ENCODE assay signal across 10 mouse cellular contexts in genomic region chr19:48144129-48144528, GRCm38 (mm10).
DNase-seq lines count a peak whose midpoint lies in the region; ATAC-seq lines count a peak whose summit lies in the region.
"Had no signal": no experiment of that assay in that cellular context is flagged by ENCODE, and none has a peak within 500 bp of the region (broad histone marks: within the 10 kb centered on the region; RNA-seq: fewer than 3 reads in every experiment).

No protein-coding gene starts in this region.

- WGBS in hindbrain, embryonic 10.5 days, result 33% methylated on average over 1 of the region's 1 CpGs
- 17% methylated on average over 1 of the region's 1 CpGs for WGBS in hindbrain, embryonic 13.5 days

- H3K4me3 ChIP-seq in hindbrain, embryonic 10.5 days, result no peak overlapping the region
- no peak overlapping the region for H3K4me3 ChIP-seq in hindbrain, embryonic 13.5 days
- H3K4me3 ChIP-seq: heart, embryonic 15.5 days; myocyte had no signal

- no peak overlapping the region for H3K9ac ChIP-seq in hindbrain, embryonic 13.5 days
- H3K9ac ChIP-seq: heart, embryonic 15.5 days had no signal

- no peaks in the 10 kb centered on the region for H3K9me3 ChIP-seq in hindbrain, embryonic 10.5 days
- H3K9me3 ChIP-seq in hindbrain, embryonic 13.5 days, result no peaks in the 10 kb centered on the region
- H3K9me3 ChIP-seq: heart, embryonic 15.5 days had no signal

- no peak overlapping the region for H3K4me2 ChIP-seq in hindbrain, embryonic 13.5 days
- H3K4me2 ChIP-seq: heart, embryonic 15.5 days had no signal

- DNase-seq in hindbrain, embryonic 10.5 days (ENCODE audit: low spot score), result peak; percentile 42
- peak; percentile 67 for DNase-seq in MN1 (ENCODE audit: low spot score)
- DNase-seq in embryo, embryonic 9.5 days (ENCODE audit: extremely low spot score), result peak; percentile 48
- DNase-seq in kidney, postnatal 14 days, result peak; percentile 45
- DNase-seq in mesoderm, embryonic 11.5 days (ENCODE audit: low read depth, low spot score), result peak; percentile 59
- no peak for DNase-seq in adrenal gland, postnatal 36 days

- H3K36me3 ChIP-seq in hindbrain, embryonic 10.5 days, result no peaks in the 10 kb centered on the region
- no peaks in the 10 kb centered on the region for H3K36me3 ChIP-seq in hindbrain, embryonic 13.5 days
- H3K36me3 ChIP-seq: heart, embryonic 15.5 days had no signal

- no peak overlapping the region for H3K27ac ChIP-seq in hindbrain, embryonic 10.5 days
- H3K27ac ChIP-seq in hindbrain, embryonic 13.5 days, result no peak overlapping the region
- H3K27ac ChIP-seq: heart, embryonic 15.5 days had no signal

- no peaks in the 10 kb centered on the region for H3K27me3 ChIP-seq in hindbrain, embryonic 10.5 days (ENCODE audit: insufficient read depth, poor library complexity, severe bottlenecking)
- peaks cover 13% of the 10 kb centered on the region; the same call in 1 of the 2 replicates for H3K27me3 ChIP-seq in hindbrain, embryonic 13.5 days
- H3K27me3 ChIP-seq: heart, embryonic 15.5 days had no signal

- H3K4me1 ChIP-seq in hindbrain, embryonic 10.5 days (replicated peaks), result no peaks in the 10 kb centered on the region
- H3K4me1 ChIP-seq in hindbrain, embryonic 13.5 days (replicated peaks), result no peaks in the 10 kb centered on the region
- H3K4me1 ChIP-seq: heart, embryonic 15.5 days had no signal

- ATAC-seq in hindbrain, embryonic 13.5 days (ENCODE audit: low FRiP score), result no peak
- no peak for ATAC-seq in megakaryocyte-erythroid progenitor cell, adult 5-6 weeks (replicated peaks; ENCODE audit: low FRiP score, low TSS enrichment, poor library complexity, severe bottlenecking)

Comparison
In these comparisons a context has a peak if more than half of its experiments do, and no peak if none do; other contexts are left out.
1. DNase-seq: peak in hindbrain, embryonic 10.5 days (single experiment), MN1 (single experiment), embryo, embryonic 9.5 days (single experiment), kidney, postnatal 14 days (single experiment) and mesoderm, embryonic 11.5 days (single experiment); none in adrenal gland, postnatal 36 days (0 of 2).